Mouse (Mus musculus) lung, postnatal 0 days (tissue): Measurements from ENCODE around the gene Gm3002.
"Not testable (repeated sequence)": the region's sequence is repeated elsewhere in the genome, so short reads cannot be mapped to it uniquely, and the experiment has no call there.

ENCODE experiments used
- CTCF ChIP-seq: IDR thresholded peaks from 2 replicates; pipeline ENCODE4 v1.5.1; 2016; ENCODE audit warnings: antibody characterized with exemption, mild to moderate bottlenecking
- EP300 ChIP-seq: IDR thresholded peaks from 2 replicates; pipeline ENCODE4 v1.6.1; 2016; ENCODE audit warnings: antibody characterized with exemption, mild to moderate bottlenecking, control low read depth

DNA sequence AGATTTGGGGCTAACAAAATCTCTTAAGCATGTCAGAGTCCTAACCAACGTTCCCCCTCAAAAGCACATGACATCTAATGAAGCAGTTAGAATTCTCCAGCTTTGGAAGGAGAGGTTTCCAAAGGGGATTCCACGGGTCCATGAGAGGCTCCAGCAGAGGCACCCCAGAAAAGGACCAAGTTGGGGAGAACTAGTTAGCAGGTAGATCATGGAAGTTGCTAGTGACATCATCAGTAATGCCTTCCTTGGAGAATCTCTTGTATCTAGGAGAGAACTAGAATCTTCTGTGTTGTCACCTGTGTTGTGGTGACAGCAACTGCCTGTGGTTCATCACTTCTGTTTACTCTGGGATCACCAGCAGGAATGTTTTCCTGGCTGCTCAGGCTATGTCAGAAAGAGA is 121.6 kb downstream of the Gm3002 start, which contains the start of gene Gm3029:
- TF ChIP-seq CTCF, EP300: not testable (repeated sequence)
